Comparison of ENCODE assay signal across 8 mouse cellular contexts in genomic region chr7:111241538-111241937, GRCm38 (mm10).
DNase-seq lines count a peak whose midpoint lies in the region; ATAC-seq and TF ChIP-seq lines count a peak whose summit lies in the region.

No protein-coding gene starts in this region.

- peaks cover 5% of the 10 kb centered on the region; the same call in 1 of the 2 replicates for H3K27me3 ChIP-seq in liver, embryonic 12.5 days (replicated peaks)
- H3K27me3 ChIP-seq in forebrain, embryonic 15.5 days, result no peaks in the 10 kb centered on the region

- H3K9ac ChIP-seq in liver, embryonic 12.5 days, result no peak overlapping the region
- no peak overlapping the region for H3K9ac ChIP-seq in forebrain, embryonic 15.5 days (replicated peaks)

- H3K36me3 ChIP-seq in liver, embryonic 12.5 days, result no peaks in the 10 kb centered on the region
- no peaks in the 10 kb centered on the region for H3K36me3 ChIP-seq in forebrain, embryonic 15.5 days

- DNase-seq in gastrocnemius, adult 2 months, result no peak
- no peak for DNase-seq in gastrocnemius, postnatal 25 days
- peak; percentile 10 for DNase-seq in liver
- DNase-seq in MN1 (ENCODE audit: low spot score), result peak; percentile 32
- DNase-seq in left cerebral cortex, postnatal 14 days (ENCODE audit: low spot score in 2 of 2), result peak; percentile 38 to 69

- peak; percentile 66 for TF ChIP-seq CTCF in gastrocnemius, adult 2 months (IDR thresholded peaks at IDR 0.05)

- WGBS in liver, embryonic 12.5 days (ENCODE audit: insufficient replicate concordance), result 29% methylated on average over 4 of the region's 4 CpGs
- WGBS in forebrain, embryonic 15.5 days, result 50% methylated on average over 4 of the region's 4 CpGs

- H3K4me1 ChIP-seq in liver, embryonic 12.5 days, result no peaks in the 10 kb centered on the region
- no peaks in the 10 kb centered on the region for H3K4me1 ChIP-seq in forebrain, embryonic 15.5 days

- ATAC-seq in liver, embryonic 12.5 days, result no peak
- no peak for ATAC-seq in forebrain, embryonic 15.5 days (replicated peaks)
- no peak for ATAC-seq in granulocyte monocyte progenitor cell, adult 5-6 weeks (replicated peaks; ENCODE audit: poor library complexity, severe bottlenecking)

- H3K27ac ChIP-seq in gastrocnemius, adult 2 months, result no peak overlapping the region
- no peak overlapping the region for H3K27ac ChIP-seq in liver, embryonic 12.5 days
- no peak overlapping the region for H3K27ac ChIP-seq in forebrain, embryonic 15.5 days (replicated peaks)

- H3K9me3 ChIP-seq in liver, embryonic 12.5 days (replicated peaks), result no peaks in the 10 kb centered on the region
- H3K9me3 ChIP-seq in forebrain, embryonic 15.5 days, result no peaks in the 10 kb centered on the region

- H3K4me3 ChIP-seq in gastrocnemius, adult 2 months, result no peak overlapping the region
- H3K4me3 ChIP-seq in liver, embryonic 12.5 days, result no peak overlapping the region
- H3K4me3 ChIP-seq in forebrain, embryonic 15.5 days, result no peak overlapping the region

- intact Hi-C loops in gastrocnemius, adult 2 months (cut with DNase I), result loop anchor here (1.0 kb wide), 2 partner anchors 59 to 192 kb away; no protein-coding TSS in a partner anchor
- intact Hi-C loops in left cerebral cortex, postnatal 14 days (cut with DNase I), result loop anchor here (2.0 to 5.0 kb wide), 2 partner anchors 59 to 726 kb away; no protein-coding TSS in a partner anchor

- no peak overlapping the region for H3K4me2 ChIP-seq in liver, embryonic 12.5 days
- no peak overlapping the region for H3K4me2 ChIP-seq in forebrain, embryonic 15.5 days (replicated peaks)

Comparison
In these comparisons a context has a peak if more than half of its experiments do, and no peak if none do; other contexts are left out.
1. DNase-seq: peak in liver (single experiment), MN1 (single experiment) and left cerebral cortex, postnatal 14 days (2 of 2); none in gastrocnemius, adult 2 months (single experiment) and gastrocnemius, postnatal 25 days (single experiment).